Mouse (Mus musculus): ENCODE measurements around the gene Lmo2.
"Not testable (repeated sequence)": the region's sequence is repeated elsewhere in the genome, so short reads cannot be mapped to it uniquely, and the experiment has no call there.

Gene Lmo2

DNA sequence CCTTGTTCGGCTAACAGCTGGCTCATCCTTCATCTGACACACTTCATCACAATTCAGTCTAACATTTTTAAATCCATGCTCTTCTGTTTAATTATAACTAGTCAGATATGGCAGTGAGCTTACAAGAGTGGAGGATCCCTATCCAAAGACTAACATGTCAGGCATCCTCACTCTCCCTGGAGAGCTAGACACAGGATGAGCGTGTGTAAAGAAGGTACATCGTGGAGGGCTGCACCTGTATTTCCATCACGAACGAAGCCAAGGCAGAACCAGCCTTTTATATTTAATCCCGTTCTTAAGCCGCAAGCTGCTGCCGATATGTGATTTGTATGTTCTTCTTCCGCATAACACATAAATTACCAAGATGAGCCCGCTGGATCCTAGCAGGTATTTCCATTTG lies 25.4 kb downstream of the Lmo2 start:
- DNase-seq, result no peak

DNA sequence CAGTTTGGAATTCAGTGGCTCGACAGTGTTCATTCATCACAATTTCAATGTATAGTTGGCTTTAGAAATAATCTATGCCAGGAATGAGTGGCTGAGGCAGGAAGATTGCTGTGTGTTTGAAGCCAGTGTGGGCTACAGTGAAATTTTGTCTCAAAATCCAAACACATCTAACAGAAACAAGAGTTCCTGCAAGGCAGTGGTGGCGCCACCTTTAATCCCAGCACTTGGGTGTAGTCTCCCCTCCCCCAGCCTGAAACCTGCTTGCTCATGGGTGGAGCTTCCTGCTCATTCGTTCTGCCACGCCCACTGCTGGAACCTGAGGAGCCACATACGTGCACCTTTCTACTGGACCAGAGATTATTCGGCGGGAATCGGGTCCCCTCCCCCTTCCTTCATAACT lies 29.8 kb downstream of the Lmo2 start:
- DNase-seq, result not testable (repeated sequence)

DNA sequence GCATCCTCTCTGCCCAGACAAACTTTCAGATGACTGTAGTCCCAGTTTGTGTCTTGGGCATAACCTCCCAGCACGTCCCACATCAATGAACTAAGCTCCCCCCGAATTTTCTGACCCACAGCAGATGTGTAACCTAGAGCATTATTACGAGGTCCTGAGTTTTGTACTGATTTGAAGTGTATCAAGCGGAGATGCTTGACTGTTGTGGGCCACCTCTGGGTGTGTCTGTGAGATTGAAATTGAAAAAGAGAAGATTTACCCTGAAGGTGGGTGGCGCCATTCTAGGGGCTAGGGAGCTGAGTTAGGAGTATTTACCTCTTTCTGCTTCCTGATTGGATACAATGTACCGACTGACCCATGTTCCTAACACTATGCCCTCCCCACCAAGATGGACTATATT lies 31.9 kb downstream of the Lmo2 start:
- no peak for DNase-seq

DNA sequence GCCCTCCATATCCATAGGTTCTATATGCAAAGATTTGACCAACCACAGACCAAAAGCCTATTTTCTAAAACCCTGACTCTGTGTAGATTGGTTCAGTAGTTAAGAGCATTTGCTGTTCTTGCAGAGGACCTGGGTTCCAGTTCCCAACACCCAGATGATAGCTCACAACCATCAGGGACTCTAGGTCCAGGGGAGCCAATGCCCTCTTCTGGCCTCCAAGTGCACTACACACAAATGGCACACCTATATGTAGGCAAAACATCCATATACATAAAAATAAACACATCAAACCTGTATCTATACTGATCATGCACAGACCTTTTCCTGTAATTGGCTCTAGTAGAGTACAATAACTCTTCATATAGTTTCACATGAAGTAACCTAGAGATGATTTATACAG lies 33.5 kb downstream of the Lmo2 start:
- DNase-seq, result no peak

DNA sequence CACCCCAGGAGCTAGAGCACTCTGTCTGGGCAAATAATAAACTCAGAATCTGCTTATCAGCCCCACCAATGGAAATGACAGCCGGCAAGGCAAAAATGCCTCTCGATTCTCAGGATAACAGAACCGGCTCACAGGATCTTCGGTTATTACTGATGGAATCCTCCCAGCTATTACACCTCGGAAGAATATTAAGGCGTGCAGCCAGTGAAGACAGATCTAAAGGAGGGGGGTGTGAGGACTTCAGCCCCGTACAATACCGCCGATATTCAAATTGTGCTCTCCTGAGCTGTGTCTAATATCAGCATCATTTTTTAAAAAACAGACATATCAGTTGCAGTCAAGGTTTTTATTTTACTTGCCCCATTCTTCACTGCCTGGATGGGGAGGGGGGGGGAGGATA lies 34.4 kb downstream of the Lmo2 start:
- DNase-seq, result no peak

DNA sequence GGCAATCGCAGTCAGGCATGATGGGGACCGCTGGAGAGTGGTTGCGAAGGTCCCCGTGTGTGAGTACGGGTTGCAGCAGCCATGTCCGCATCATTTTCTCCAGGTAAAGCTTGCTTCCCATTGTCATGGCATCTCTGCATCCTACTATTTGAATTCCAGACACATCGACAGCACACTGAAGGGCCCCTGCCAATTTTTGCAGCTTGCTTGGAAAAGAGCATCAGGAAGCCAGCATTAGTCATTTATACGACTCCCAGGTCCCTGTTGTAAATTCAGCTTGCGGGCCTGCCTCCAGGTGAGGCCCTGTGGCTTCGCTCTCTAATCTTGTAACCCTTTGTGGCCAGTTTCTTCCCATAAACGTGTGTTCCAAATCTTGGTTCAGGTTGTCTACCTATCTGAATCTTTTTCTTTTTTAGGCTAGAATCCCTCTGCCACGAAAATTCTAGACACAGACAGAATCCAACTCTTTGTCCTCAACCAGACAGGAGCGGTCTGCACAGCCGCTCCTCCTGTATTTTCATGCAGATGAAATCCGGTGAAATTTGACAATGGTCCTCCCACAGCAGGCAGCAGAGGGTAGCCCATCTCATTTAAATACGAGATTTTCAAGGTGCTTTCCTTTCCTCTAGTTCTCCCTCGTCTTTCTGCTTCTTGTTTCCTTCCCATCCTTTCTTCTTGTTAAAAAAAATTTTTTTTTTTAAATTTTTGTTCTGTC lies 35.0 kb downstream of the Lmo2 start:
- no peak for DNase-seq

DNA sequence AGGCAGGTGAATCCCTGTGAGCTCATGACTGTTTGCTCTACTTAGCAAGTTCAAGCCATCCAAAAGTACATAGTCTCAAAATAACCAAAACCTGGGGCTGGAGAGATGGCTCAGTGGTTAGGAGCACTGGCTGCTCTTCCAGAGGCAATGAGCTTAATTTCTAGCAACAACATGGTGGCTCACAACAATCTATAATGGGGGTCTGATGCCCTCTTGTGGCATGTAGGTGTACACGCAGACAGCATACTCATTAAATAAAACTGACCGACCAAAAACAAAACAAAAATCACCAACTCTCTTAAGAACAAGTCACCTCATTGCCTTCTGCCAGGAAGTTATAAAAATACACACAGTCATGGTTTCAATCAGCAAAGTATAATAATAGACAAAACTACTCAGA lies 43.3 kb downstream of the Lmo2 start:
- no peak for DNase-seq

DNA sequence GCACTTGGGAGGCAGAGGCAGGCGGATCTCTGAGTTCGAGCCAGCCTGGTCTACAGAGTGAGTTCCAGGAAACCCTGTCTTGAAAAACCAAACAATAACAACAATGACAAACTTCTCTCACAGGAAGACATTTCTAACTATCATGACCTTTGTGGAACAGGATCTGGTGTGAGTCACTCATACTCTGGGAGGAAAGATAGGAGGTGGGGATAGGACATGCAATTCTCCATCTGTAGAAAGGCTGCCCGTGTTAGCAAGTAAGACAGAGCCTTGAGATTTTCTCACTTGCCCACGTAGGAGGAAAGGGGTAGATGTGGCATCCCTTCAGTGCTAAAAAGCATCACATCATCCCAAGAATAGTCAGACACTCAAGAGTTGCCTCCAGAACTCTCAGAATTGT lies 44.1 kb downstream of the Lmo2 start:
- no peak for DNase-seq

DNA sequence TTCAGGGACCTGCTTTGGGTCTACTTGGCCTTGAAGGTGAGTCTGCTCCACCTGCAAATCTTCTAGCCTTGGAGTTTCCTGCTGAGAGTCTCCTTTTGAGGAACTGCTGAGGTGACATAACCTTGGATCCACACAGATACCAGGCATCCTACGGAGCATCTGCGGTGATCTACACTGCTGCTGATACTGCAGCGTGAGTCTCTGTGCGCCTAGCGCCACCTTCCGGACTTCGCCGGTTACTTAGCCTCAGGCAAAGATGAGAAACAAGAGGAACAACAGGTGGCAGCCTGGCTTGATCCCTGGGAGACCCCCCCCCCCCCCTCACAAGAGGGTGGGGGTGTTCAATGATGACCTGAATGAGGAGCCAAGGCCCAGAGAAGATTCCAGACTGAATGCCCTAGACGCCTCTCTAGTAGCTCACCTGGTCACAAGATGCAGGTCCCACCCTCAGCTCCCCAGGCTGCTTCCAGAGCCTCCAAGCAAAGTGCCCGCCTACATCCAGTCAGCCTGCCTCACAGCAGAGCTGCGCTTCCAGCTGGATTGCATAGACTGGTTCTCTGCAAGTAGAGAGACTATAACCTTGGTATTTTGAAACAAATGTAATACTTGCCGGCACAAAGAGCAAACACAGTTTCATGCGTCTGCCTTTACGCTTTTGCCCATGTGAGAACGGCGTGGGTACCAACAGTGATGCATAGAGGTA lies 45.1 kb downstream of the Lmo2 start:
- peak; percentile 22 for DNase-seq

DNA sequence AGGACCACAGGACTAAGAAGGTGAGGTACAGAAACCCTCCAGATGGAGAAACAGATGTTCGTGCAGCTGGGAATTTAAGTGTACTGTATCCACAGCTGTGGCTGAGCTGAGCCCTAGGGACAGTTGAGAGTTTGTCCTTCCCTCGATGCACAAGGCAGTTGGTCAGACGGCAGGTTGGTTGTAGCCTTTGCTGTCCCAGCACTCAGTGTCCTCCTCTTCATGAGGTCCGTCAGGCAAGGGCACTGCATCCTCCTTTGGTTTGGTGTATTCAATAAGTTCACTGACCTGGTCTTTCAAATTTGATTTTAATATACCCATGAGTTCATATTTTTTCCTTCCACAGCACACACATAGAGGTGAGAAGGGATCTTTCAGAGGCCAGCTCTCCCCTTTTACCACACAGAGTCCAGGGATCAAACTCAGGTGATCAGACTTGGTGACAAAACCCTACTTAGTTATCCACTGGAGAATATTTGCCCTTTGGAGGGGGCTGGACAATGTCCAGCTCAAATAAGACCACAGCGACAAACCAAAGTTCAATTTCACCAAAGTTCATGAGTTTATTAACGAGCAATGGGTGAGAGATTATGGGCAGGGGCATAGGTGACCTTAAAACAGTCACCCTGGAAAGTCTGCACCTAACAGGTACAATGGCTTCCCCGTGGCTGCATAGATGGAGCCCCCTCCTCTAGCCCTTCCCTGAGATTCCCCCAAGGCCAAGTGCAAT lies 50.2 kb downstream of the Lmo2 start:
- no peak for DNase-seq

DNA sequence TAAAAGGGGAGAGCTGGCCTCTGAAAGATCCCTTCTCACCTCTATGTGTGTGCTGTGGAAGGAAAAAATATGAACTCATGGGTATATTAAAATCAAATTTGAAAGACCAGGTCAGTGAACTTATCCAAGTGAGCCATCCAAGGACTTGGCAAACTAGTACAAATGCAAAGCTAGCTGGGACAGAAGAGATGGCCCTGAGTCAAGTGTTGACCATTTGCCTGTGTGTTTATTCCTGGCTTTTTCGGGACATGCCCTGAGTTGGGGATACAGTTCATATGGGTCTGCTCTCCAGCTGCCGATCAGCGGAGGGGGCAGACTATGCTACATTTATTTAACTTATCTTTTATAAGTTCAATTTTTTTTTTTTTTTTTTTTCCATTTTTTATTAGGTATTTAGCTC lies 51.1 kb downstream of the Lmo2 start:
- not testable (repeated sequence) for DNase-seq

DNA sequence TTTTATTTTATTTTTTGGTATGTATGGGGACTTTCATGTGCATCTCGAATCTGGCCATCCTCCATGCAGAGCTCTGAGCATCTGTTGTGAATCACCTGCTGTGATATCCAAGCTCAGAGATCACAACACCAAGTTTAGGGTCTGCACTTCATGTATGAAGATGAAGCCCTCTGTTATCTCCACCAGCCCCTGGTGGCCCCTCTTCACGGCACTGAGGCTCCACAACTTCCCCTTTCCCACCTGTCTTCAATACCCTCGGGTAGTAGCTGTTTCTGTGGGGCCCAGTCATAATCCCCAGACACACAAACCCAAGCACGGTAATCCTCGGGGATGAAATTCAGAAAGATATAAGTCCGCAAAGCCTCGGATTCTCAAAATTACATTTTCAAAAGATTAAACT lies 65.3 kb downstream of the Lmo2 start:
- DNase-seq, result no peak

DNA sequence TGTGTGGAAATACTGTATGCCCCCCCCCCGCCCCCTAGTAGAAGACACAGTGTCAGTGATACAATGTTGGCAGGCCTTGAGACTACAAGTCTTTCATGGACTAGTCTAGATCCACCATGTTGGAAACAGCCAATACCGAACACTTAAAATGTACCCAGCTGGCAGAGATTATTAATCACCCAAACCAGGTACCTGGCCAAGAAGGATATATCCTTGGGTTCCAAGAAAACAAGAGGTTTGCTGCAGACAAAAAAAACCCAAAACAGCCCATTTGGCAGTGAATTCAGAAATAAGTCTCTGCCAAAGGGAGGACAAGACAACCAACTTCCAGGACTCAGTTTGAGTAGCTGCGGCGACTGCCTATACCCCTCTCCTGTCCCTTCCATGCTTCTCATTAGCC lies 66.9 kb downstream of the Lmo2 start:
- DNase-seq, result no peak

DNA sequence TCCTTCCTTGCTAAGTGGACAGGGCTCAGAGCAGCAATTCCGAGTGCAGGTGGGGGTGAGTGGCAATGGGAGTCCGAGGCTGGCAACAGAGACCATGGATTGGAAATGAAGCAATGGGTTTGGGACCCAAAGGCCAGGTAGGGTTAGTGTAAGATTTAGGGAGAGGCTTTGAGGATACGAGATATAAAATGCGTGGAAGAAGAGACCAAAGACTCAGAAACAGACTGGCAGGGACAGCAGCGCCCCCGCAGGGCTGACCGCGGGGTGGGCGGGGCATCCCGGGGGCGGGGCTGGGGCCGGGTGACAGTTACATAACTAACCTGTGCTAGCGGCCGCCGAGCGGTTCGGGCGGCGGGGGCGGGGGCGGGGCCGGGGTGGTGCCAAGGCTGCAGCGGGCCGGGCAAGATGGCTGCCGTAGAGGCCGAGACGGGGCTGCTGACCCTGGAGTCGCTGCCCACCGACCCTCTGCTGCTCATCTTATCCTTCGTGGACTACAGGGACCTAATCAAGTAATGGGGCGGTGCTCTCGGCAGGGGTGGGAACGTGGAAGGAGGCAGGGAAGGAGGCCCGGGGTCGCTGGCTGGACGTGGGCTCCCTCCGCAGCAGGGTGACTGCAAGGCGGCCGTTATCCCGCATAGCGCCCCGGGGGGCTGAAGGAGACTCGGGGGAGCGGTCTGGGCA lies 69.8 kb downstream of the Lmo2 start, which contains the start of gene Fbxo3:
Gene Fbxo3 (plus strand): TSS at position 264 of the 681 bp plus-strand sequence.
- peak; percentile 93 for DNase-seq

DNA sequence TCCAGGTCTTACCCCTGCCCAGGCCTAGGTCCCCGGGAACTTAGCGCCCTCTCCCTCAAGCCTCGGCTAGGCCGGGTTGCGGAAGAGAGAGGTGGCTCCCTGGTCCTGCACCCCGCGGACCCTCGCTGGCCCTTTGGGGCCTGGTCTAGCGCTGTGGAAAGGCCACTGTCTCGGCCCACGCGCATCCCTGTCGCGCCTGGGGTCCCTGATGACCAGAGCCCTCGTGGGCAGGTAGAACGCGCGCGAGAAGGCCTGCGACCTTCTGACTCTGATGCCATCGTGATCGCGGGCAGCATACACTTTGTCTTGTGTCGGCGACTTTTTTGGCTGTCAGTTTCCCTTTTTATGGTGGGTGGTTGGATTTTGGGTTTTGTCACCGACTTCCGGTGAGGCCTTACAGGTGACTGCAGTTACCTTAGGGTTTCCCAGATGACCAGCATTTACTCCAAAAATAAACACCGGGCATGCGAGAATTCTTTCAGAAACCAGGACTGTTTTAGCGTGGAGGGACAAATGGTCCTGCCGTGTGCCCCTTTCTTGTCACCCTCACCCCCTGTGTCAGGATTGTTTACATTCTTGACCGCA lies 70.4 kb downstream of the Lmo2 start, which contains the start of gene 4931422A03Rik:
Gene 4931422A03Rik (minus strand): TSS at position 223 of the 585 bp plus-strand sequence.
- DNase-seq, result no peak

DNA sequence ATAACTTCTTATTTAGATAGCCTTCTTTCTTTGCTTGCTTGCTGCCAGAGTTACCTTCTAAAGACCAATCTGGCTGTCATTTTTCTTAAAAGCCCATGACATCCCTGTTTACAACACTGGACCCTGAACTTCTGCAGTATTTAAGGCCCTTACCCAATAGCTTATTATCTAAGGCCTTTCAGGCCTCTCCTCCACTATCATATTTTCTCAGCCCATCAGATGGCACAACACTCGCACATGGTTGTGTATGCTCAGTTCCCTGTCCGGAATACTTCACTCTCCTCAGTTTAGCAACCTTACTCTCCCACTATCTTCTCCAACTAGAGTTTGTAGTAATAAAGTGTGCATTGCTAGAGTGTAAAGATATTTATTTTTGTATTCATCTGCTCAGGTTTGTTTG lies 71.3 kb downstream of the Lmo2 start:
- DNase-seq, result no peak

DNA sequence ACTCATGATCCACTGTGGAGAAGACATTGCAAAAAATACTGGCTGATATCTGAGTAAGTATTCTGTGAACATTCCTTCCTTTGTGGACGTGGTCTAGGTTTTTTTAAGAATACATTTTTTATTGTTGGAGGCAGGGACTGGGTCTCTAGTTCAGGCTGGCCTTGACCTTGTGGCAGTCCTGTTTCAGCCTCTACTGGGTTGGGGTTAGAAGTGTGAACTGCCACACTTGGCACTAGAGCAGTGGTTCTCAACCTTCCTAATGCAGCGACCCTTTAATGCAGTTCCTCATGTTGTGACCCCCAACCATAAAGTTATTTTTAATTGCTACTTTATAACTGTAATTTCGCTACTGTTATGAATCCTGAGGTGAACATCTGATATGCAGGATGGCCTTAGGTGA lies 72.6 kb downstream of the Lmo2 start:
- DNase-seq, result no peak
